In the genomic region with DNA sequence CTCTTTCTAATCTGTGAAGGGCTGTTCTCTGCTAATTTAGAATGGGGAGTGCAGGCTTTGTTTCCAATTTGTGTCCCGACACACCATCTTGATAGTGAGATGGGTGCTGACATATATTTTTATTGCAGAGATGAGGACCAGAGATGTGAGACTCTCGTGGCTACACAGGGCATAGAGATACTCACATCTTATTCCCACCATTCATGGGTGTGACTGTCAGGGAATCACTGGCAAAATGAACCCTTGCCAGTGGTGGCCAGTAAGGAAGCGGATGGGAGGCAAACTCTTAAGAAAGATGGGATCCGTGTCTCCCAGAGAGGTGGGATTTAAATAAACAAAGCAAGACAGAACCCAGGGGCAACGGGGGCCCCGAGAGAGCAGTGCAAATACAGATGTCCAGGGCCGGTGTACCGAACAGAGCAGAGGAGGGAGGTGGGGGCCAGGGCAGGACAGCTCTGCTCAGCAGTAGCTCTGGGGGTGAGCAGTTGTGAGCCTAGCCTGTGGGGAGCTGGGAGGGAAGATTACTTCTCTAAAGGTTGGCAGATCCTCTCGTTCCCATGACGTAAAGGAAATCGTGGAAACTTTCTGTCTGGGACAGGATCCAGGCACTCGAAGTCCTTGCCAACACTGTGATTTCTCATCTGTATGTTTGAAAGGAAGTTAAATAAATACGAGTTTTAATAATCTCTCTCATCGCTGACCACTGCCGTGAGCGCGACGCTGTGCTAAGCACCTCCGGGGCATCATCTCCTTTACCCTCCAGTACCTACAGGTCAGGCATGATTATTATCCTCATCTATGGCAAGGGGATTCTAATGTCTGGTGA, we compare ENCODE assay signal across 9 mouse cellular contexts.
DNase-seq lines count a peak whose midpoint lies in the region; ATAC-seq lines count a peak whose summit lies in the region.
"Had no signal": no experiment of that assay in that cellular context is flagged by ENCODE, and none has a peak within 500 bp of the region (broad histone marks: within the 10 kb centered on the region; RNA-seq: fewer than 3 reads in every experiment).

No protein-coding gene starts in this region.

- no peaks in the 10 kb centered on the region for H3K27me3 ChIP-seq in embryonic facial prominence, embryonic 14.5 days (replicated peaks; ENCODE audit: control insufficient read depth, insufficient read depth, low read length)
- no peaks in the 10 kb centered on the region for H3K27me3 ChIP-seq in neural tube, embryonic 12.5 days (replicated peaks)

- ATAC-seq in embryonic facial prominence, embryonic 14.5 days (ENCODE audit: low read depth), result peak; percentile 88
- 0 out of 2 replicates have a peak, but pooled peaks have one; percentile 30 for ATAC-seq in neural tube, embryonic 12.5 days (ENCODE audit: low FRiP score, low read depth)
- ATAC-seq in erythroid progenitor cell, adult 5-6 weeks (replicated peaks; ENCODE audit: low FRiP score, poor library complexity, severe bottlenecking), result no peak

- peak overlapping the region; percentile 50 for H3K9ac ChIP-seq in embryonic facial prominence, embryonic 14.5 days (ENCODE audit: low read depth, low read length)
- H3K9ac ChIP-seq in neural tube, embryonic 12.5 days, result no peak overlapping the region

- intact Hi-C loops in left cerebral cortex, postnatal 4 days (cut with DNase I), result loop anchor here (2.0 kb wide), 2 partner anchors 129 to 361 kb away; no protein-coding TSS in a partner anchor

- H3K36me3 ChIP-seq in embryonic facial prominence, embryonic 14.5 days (ENCODE audit: control insufficient read depth, insufficient read depth, low read length), result no peaks in the 10 kb centered on the region
- no peaks in the 10 kb centered on the region for H3K36me3 ChIP-seq in neural tube, embryonic 12.5 days
- H3K36me3 ChIP-seq: G1E had no signal

- peak; percentile 28 for DNase-seq in left cerebral cortex, postnatal 4 days
- DNase-seq in left cerebral cortex, adult 11 months (ENCODE audit: low spot score), result no peak
- peak; percentile 93 for DNase-seq in embryonic facial prominence, embryonic 14.5 days (ENCODE audit: low spot score)
- peak; percentile 82 for DNase-seq in heart, postnatal 4 days
- peak; percentile 72 to 80 for DNase-seq in kidney, postnatal 4 days
- no peak for DNase-seq in frontal cortex, postnatal 14 days (ENCODE audit: low spot score in 2 of 2)

- H3K27ac ChIP-seq in embryonic facial prominence, embryonic 14.5 days (replicated peaks; ENCODE audit: low read depth, low read length), result peak overlapping the region; percentile 91
- no peak overlapping the region for H3K27ac ChIP-seq in neural tube, embryonic 12.5 days

- no peaks in the 10 kb centered on the region for H3K9me3 ChIP-seq in embryonic facial prominence, embryonic 14.5 days (ENCODE audit: control insufficient read depth, low read length)
- no peaks in the 10 kb centered on the region for H3K9me3 ChIP-seq in neural tube, embryonic 12.5 days
- H3K9me3 ChIP-seq: G1E had no signal

- peak overlapping the region; percentile 33; the same call in 1 of the 2 replicates for H3K4me2 ChIP-seq in embryonic facial prominence, embryonic 14.5 days (ENCODE audit: low read depth, low read length)
- no peak overlapping the region for H3K4me2 ChIP-seq in neural tube, embryonic 12.5 days (replicated peaks)

- 38% methylated on average over 19 of the region's 19 CpGs for WGBS in embryonic facial prominence, embryonic 14.5 days
- WGBS in neural tube, embryonic 12.5 days, result 73% methylated on average over 19 of the region's 19 CpGs

- no peak overlapping the region for H3K4me3 ChIP-seq in embryonic facial prominence, embryonic 14.5 days (ENCODE audit: low read depth, low read length)
- H3K4me3 ChIP-seq in neural tube, embryonic 12.5 days, result no peak overlapping the region

- H3K4me1 ChIP-seq in embryonic facial prominence, embryonic 14.5 days (ENCODE audit: control insufficient read depth, insufficient read depth, low read length), result peaks cover 32% of the 10 kb centered on the region
- peaks cover 39% of the 10 kb centered on the region for H3K4me1 ChIP-seq in neural tube, embryonic 12.5 days

Comparison
In these comparisons a context has a peak if more than half of its experiments do, and no peak if none do; other contexts are left out.
1. DNase-seq: peak in left cerebral cortex, postnatal 4 days (single experiment), embryonic facial prominence, embryonic 14.5 days (single experiment), heart, postnatal 4 days (single experiment) and kidney, postnatal 4 days (2 of 2); none in left cerebral cortex, adult 11 months (single experiment) and frontal cortex, postnatal 14 days (0 of 2).